Mouse (Mus musculus) liver, adult (tissue): ENCODE data around the gene Mafb.
A peak's percentile ranks its signal among the peaks of the same experiment; 100 is the strongest.

Experiments used
- GATA4 ChIP-seq: IDR thresholded peaks from 2 replicates; pipeline ENCODE4 v1.6.1; 2014; ENCODE audit warnings: mild to moderate bottlenecking, low read length; ENCODE audit not compliant: insufficient replicate concordance

Gene Mafb

DNA sequence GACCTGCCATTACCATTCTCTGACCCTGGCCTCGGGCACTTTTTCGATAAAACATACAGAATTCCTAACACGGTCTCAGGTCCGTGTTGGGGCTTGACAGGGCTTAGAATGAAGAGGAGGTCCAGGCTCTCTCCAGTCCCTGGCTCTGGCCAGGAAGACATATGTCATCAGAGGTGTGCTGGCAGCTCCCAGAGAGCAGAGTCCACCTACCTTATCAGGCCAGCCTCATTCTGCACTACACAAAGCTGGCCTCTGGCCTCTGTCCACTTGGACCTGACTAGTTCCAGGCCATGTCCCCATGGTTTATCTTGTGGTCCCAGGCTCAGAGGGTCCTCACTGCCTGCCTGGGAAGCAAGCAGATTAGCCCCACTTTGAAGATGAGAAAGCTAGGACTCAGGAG lies 17.3 kb downstream of the Mafb start:
- peak; percentile 93; the same call in 1 of the 2 replicates for TF ChIP-seq GATA4

DNA sequence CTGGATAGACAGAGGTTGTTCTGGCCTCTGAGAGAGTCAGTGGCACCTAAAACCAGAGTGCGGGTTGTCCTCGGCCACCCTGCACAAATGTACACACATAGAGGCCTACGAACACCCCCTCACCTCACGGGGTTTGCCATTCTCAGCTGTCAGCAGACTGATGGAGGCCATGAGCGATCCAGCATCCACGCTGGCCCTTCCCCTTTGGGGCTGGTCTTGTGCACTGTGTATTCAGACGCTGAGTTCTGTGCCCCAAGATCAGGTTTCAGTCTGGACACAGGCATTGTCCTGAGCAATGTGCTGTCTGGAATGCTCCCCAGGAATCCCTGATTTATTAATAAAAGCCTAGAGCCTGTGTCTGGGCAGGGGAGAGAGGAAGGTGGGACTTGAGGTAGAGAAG lies 18.1 kb downstream of the Mafb start:
- no peak for TF ChIP-seq GATA4

DNA sequence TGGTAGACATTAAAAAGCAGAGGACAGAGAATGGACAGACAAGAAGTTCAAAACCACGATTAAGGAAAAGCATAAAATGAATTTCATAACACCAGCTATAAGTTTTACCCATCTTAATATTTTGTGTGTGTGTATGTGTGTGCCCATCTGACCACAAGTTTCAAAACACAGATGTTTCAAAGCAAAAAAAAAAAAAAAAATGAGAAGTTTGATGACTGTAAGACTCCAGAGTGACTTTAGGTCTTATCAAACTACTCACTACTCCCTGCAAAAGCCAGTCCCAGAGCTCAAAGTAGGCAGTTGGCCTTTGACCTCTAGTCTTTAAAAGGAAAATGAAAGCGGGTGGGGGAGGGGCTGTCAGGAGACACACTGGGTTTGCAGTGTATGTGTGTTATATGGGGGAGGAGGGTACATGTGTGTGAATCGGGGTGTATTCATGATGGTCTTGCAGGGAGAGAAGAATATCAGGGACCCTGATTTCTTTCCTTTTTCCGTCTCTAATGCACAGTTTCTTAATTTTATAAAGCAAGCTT lies 18.7 kb downstream of the Mafb start:
- no peak for TF ChIP-seq GATA4

GRCm38 (mm10) chr2:160345644-160346043 lies 21.2 kb downstream of the Mafb start:
- TF ChIP-seq GATA4, result no peak

- no peak for TF ChIP-seq GATA4
These were observed 26.7 kb downstream of the Mafb start for GRCm38 (mm10) chr2:160340121-160340520.

- no peak for TF ChIP-seq GATA4
These were observed 27.3 kb downstream of the Mafb start for GRCm38 (mm10) chr2:160339595-160339994.

DNA sequence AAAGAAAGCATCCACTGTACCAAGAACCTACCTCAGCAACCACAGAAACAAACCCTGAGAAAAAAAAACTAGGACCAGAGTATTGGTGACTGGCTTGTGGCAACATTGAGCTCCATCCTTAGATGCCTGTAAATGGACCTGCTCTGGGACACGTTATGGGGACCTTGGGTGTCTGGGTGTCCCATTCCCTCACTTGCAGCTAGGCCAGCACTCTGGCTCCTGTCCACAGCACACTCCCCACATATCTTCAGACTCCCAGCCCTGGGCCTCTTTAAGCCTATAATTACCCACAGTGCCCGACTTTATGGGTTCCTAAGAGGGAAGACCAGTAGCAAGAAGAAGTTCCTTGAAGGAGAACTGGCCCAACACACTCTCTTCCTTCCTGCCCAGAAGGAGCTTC lies 30.8 kb downstream of the Mafb start:
- TF ChIP-seq GATA4, result no peak

DNA sequence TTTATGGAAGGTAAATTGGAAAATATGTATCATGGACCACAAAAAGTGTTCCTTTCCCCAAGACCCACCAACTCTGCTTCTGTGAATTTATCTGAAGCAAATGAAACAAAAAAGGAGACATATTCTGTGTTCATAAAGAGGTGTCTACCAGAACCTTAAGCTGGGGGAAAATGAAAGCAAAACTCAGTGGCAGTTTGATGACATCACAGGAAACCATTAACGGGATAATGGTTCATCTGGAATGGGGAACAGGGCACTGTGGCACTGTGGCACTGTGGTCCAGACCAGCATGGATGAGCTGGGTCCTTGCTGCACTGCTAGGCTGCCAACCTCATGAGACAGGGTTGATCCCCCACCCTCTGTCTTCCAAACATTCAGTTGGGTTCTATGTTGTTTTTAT lies 31.8 kb downstream of the Mafb start:
- no peak for TF ChIP-seq GATA4

- no peak; the same call in 1 of the 2 replicates for TF ChIP-seq GATA4
These were observed 32.7 kb downstream of the Mafb start, which contains the start of gene Gm826 for GRCm38 (mm10) chr2:160334111-160334661. Gm826 (minus strand) TSS chr2:160334162.

DNA sequence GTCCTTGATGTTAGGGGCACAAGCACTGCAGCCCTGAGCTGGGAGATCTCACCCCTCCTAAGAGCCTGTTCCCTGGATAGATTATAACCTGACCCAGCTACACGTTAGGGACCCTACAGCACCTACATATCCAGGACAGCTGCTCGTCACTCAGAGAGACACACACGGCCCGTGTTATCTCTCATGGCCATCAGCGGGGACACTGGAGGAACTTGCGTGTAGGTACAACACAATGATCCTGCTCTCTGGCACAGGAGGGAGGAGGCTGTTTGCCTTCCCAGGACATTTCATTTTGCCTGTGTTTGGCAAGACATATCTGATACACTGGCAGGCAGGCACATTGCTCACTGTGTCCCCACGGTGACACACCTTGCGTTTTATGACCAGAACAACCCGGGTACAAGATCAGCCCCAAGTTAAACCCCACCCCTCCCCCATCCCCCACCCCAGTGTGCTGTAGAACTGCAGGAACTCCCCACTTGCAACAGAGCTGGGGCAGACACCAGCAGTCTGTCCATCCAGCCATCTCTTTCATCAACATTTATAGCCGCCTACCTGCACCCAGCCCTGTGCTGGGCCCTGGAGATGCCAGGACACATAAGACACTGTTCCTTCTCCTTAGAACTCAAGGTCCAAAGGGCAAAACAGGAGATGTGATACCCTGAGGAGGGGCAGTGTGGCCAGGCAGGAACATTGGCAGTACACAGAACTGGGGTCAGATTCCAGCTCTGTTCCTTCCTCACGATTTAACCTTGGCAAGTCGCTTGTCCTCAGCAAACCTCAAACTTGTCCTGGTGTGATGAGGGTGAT lies 34.1 kb downstream of the Mafb start:
- TF ChIP-seq GATA4, result peak; percentile 100

GRCm38 (mm10) chr2:160328886-160329285 lies 38.0 kb downstream of the Mafb start:
- TF ChIP-seq GATA4, result no peak; the same call in 1 of the 2 replicates

DNA sequence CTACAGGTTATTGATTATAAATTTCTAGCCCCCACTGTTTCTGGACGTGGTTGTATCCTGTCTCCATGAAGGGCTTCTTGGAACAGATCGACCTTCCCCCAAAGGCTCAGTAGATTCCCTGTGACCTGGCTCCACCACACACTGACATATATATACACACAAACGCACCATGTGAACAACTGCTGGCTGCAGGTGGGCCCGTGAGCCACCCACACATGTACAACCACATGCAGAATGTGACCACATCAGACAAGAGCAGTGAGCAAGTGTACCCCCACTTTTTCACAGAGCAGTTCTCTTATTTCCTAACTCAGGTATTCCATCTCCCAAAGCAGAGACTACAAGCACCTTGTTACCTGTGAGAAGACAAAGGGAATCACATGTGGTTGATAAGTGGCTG lies 39.1 kb downstream of the Mafb start:
- TF ChIP-seq GATA4, result no peak

GRCm38 (mm10) chr2:160327167-160327566 lies 39.7 kb downstream of the Mafb start:
- peak; percentile 97 for TF ChIP-seq GATA4

DNA sequence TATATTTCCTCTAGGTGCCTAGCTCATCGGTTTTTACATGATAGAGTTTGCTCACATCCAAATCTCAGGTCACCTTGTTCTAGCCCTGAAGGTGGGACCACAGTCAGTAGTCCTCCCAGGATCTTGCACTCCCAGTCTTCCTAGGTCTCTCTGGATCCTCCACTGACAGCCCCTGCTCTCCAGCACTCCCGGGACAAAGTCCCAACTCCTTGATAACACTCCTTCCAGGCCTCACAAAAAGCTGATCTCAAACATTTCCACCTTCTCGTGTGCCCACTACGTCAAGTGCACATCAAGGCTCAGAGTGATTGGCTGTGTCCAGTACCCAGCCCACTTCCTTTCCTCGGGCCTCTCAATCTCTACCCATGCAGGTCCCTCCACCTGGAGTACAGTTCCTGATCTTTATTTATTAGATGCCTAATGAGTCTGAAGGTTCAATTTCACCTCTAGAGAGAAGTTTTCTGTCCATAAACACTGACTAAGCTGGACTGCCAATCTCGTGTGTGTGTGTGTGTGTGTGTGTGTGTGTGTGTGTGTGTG lies 41.7 kb downstream of the Mafb start:
- TF ChIP-seq GATA4, result no peak

DNA sequence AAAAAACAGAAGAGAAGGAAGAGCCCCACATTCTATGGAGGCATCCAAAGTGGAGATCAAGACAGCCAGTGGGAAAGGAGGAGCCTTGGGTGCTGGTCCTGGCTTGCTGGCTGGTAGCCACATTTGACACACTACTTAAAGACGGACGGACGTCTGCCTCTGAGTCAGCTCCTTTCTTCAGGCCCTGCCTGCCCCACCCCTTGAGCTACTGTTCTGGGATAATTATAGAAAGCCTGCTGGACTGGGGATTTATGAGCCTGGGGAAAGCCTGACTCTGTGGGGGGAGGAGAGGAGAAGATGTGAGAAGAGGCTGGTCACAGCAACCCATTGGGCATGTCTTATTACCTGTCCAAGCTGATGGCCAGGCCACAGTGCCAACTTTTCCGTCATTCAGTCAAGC lies 45.0 kb downstream of the Mafb start:
- no peak for TF ChIP-seq GATA4

GRCm38 (mm10) chr2:160318255-160318654 lies 48.6 kb downstream of the Mafb start:
- no peak for TF ChIP-seq GATA4
